Mouse (Mus musculus) lung, postnatal 0 days (tissue): ENCODE measurements around the gene Ensa.
"Not testable (repeated sequence)": the region's sequence is repeated elsewhere in the genome, so short reads cannot be mapped to it uniquely, and the experiment has no call there.

Experiments used
- CTCF ChIP-seq: IDR thresholded peaks from 2 replicates; pipeline ENCODE4 v1.5.1; 2016; ENCODE audit warnings: antibody characterized with exemption, mild to moderate bottlenecking
- EP300 ChIP-seq: IDR thresholded peaks from 2 replicates; pipeline ENCODE4 v1.6.1; 2016; ENCODE audit warnings: antibody characterized with exemption, mild to moderate bottlenecking, control low read depth

DNA sequence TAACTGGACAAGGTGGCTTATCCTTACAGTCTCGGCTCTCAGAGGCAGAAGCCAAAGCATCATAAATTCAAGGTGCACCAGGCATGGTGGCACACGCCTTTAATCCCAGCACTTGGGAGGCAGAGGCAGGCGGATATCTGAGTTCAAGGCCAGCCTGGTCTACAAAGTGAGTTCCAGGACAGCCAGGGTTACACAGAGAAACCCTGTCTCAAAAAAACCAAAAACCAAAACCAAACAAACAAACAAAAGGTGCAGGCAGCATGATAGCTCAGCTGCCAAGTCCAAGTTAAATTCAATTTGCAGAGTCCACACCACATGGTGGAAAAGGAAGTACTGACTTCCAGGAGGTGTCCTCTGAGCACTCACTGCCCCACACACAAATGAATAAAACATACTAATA, 29.6 kb downstream of the Ensa start:
- not testable (repeated sequence) for TF ChIP-seq CTCF, EP300
